Mouse (Mus musculus) myocyte (in vitro differentiated cells): ENCODE measurements at regions not wholly inside any gene's neighbourhood (a gene's known extent, or its start where the extent isn't known, plus 50 kb on each side); places are given as distances from the start of the nearest gene placed in this dataset.

Experiments used
- H3K27me3 ChIP-seq: one replicate; pipeline ENCODE4 v1.6.1; 2011; ENCODE audit not compliant: control insufficient read depth, insufficient read depth, insufficient read length
- H3K36me3 ChIP-seq: one replicate; pipeline ENCODE4 v1.6.1; 2011; ENCODE audit not compliant: control insufficient read depth, insufficient read depth
- H3K4me2 ChIP-seq: one replicate; pipeline ENCODE4 v1.6.1; 2011; ENCODE audit warnings: low read depth, control low read depth
- H3K4me3 ChIP-seq: one replicate; pipeline ENCODE4 v1.5.1; 2011; ENCODE audit warnings: mild to moderate bottlenecking, control low read depth, moderate library complexity
- H3K79me2 ChIP-seq: one replicate; pipeline ENCODE4 v1.6.1; 2011; ENCODE audit not compliant: control insufficient read depth, insufficient read depth
- H3ac ChIP-seq: one replicate; pipeline ENCODE4 v1.6.1; 2011; ENCODE audit not compliant: control insufficient read depth, insufficient read length
- CEBPB ChIP-seq: IDR thresholded peaks from 2 replicates; pipeline ENCODE4 v1.6.1; 2011; ENCODE audit warnings: mild to moderate bottlenecking, moderate library complexity; ENCODE audit not compliant: poor library complexity, insufficient read depth, severe bottlenecking
- E2F4 ChIP-seq: IDR thresholded peaks from one replicate; pipeline ENCODE4 v1.6.1; 2011; ENCODE audit warnings: mild to moderate bottlenecking, control low read depth, moderate library complexity; ENCODE audit not compliant: insufficient read depth
- MAX ChIP-seq: IDR thresholded peaks from one replicate; pipeline ENCODE4 v1.6.1; 2011; ENCODE audit warnings: low read depth, mild to moderate bottlenecking, control low read depth
- MYOD1 ChIP-seq, 3 experiments: IDR thresholded peaks; one replicate each; pipeline ENCODE4 v1.6.1; 2011; ENCODE audit warnings: control low read depth in 2 of 3, low read depth in 2 of 3, mild to moderate bottlenecking in 2 of 3, moderate library complexity in 1 of 3; ENCODE audit not compliant: insufficient read length in 2 of 3, control insufficient read depth in 1 of 3
- MYOG ChIP-seq, 3 experiments: IDR thresholded peaks; one replicate each; pipeline ENCODE4 v1.6.1; 2011; ENCODE audit warnings: control low read depth in 2 of 3, low read depth in 2 of 3, mild to moderate bottlenecking in 2 of 3; ENCODE audit not compliant: insufficient read length in 2 of 3, control insufficient read depth in 1 of 3, insufficient read depth in 1 of 3
- POLR2A ChIP-seq: IDR thresholded peaks from one replicate; pipeline ENCODE4 v1.6.1; 2011; ENCODE audit warnings: low read depth, mild to moderate bottlenecking, control low read depth, moderate library complexity; ENCODE audit not compliant: insufficient read length
- POLR2AphosphoS2 ChIP-seq: IDR thresholded peaks from one replicate; pipeline ENCODE4 v1.6.1; 2011; ENCODE audit warnings: low read depth, control low read depth; ENCODE audit not compliant: insufficient read length
- REST ChIP-seq: IDR thresholded peaks from one replicate; pipeline ENCODE4 v1.6.1; 2011; ENCODE audit warnings: mild to moderate bottlenecking, control low read depth, moderate library complexity; ENCODE audit not compliant: insufficient read depth, insufficient read length
- SRF ChIP-seq: IDR thresholded peaks from one replicate; pipeline ENCODE4 v1.6.1; 2011; ENCODE audit warnings: low read depth; ENCODE audit not compliant: control insufficient read depth, insufficient read length
- TCF12 ChIP-seq: IDR thresholded peaks from one replicate; pipeline ENCODE4 v1.6.1; 2011; ENCODE audit warnings: mild to moderate bottlenecking, control low read depth; ENCODE audit not compliant: poor library complexity, insufficient read depth, severe bottlenecking
- TCF3 ChIP-seq: IDR thresholded peaks from one replicate; pipeline ENCODE4 v1.6.1; 2011; ENCODE audit warnings: low read depth, control low read depth; ENCODE audit not compliant: insufficient read length
- USF1 ChIP-seq: IDR thresholded peaks from one replicate; pipeline ENCODE4 v1.6.1; 2011; ENCODE audit warnings: low read depth, mild to moderate bottlenecking, control low read depth, moderate library complexity

GRCm38 (mm10) chr13:102569580-102569979 is 123.8 kb upstream of the Cd180 start:
- H3ac ChIP-seq = no peak overlapping the region
- no peaks in the 10 kb centered on the region for H3K36me3 ChIP-seq
- TF ChIP-seq MYOD1 (IDR thresholded peaks at IDR 0.05; ENCODE audit: control insufficient read depth in 1 of 3, insufficient read length in 2 of 3, low read depth in 2 of 3) (no peak), MYOG (IDR thresholded peaks at IDR 0.05; ENCODE audit: control insufficient read depth in 1 of 3, insufficient read depth in 1 of 3, insufficient read length in 2 of 3, low read depth in 2 of 3) (no peak), TCF3 (no peak), E2F4 (no peak)
- no peak overlapping the region for H3K4me2 ChIP-seq
- no peaks in the 10 kb centered on the region for H3K27me3 ChIP-seq
- H3K79me2 ChIP-seq = no peaks in the 10 kb centered on the region
- H3K4me3 ChIP-seq = no peak overlapping the region

GRCm38 (mm10) chr13:102570286-102570685 is 123.1 kb upstream of the Cd180 start:
- TF ChIP-seq CEBPB (peak; percentile 76), POLR2A (no peak)

GRCm38 (mm10) chr13:102573286-102573921 is 120.0 kb upstream of the Cd180 start:
- H3K4me2 ChIP-seq = peak overlapping the region; percentile 50
- no peaks in the 10 kb centered on the region for H3K27me3 ChIP-seq
- no peak overlapping the region for H3K4me3 ChIP-seq
- H3ac ChIP-seq = no peak overlapping the region
- no peaks in the 10 kb centered on the region for H3K79me2 ChIP-seq
- TF ChIP-seq CEBPB (0 out of 2 replicates have a peak, but pooled peaks have one; percentile 35), MAX (no peak), POLR2AphosphoS2 (no peak), POLR2A (peak; percentile 35)
- H3K36me3 ChIP-seq = no peaks in the 10 kb centered on the region

More at GRCm38 (mm10) chr13:102570286-102570685, 123.1 kb upstream of the Cd180 start:
- Histone ChIP-seq H3K36me3 (no peaks in the 10 kb centered on the region), H3K27me3 (no peaks in the 10 kb centered on the region), H3K4me3 (no peak overlapping the region), H3K4me2 (no peak overlapping the region), H3K79me2 (no peaks in the 10 kb centered on the region), H3ac (no peak overlapping the region)

GRCm38 (mm10) chr13:102576871-102577662 is 116.3 kb upstream of the Cd180 start:
- no peak overlapping the region for H3ac ChIP-seq
- TF ChIP-seq USF1 (no peak), REST (no peak), MYOD1 (IDR thresholded peaks at IDR 0.05; ENCODE audit: control insufficient read depth in 1 of 3, insufficient read length in 2 of 3, low read depth in 2 of 3) (no peak), MAX (no peak), TCF12 (no peak), E2F4 (no peak), CEBPB (no peak), POLR2AphosphoS2 (no peak), POLR2A (no peak), TCF3 (no peak), MYOG (IDR thresholded peaks at IDR 0.05; ENCODE audit: control insufficient read depth in 1 of 3, insufficient read depth in 1 of 3, insufficient read length in 2 of 3, low read depth in 2 of 3) (no peak), SRF (no peak)
- H3K4me2 ChIP-seq = no peak overlapping the region
- H3K36me3 ChIP-seq = no peaks in the 10 kb centered on the region
- no peak overlapping the region for H3K4me3 ChIP-seq
- no peaks in the 10 kb centered on the region for H3K79me2 ChIP-seq
- no peaks in the 10 kb centered on the region for H3K27me3 ChIP-seq

- Histone ChIP-seq H3K4me3 (no peak overlapping the region), H3ac (no peak overlapping the region), H3K79me2 (no peaks in the 10 kb centered on the region), H3K36me3 (no peaks in the 10 kb centered on the region), H3K4me2 (no peak overlapping the region), H3K27me3 (no peaks in the 10 kb centered on the region)
- no peak for TF ChIP-seq POLR2A
- TF ChIP-seq MAX = no peak
- no peak for TF ChIP-seq TCF12
- no peak for TF ChIP-seq E2F4
- TF ChIP-seq POLR2AphosphoS2 = no peak
- no peak for TF ChIP-seq REST
- no peak for TF ChIP-seq CEBPB
- TF ChIP-seq SRF = no peak
- no peak for TF ChIP-seq MYOG (IDR thresholded peaks at IDR 0.05; ENCODE audit: control insufficient read depth in 1 of 3, insufficient read depth in 1 of 3, insufficient read length in 2 of 3, low read depth in 2 of 3)
- TF ChIP-seq TCF3 = no peak
- TF ChIP-seq MYOD1 (IDR thresholded peaks at IDR 0.05; ENCODE audit: control insufficient read depth in 1 of 3, insufficient read length in 2 of 3, low read depth in 2 of 3) = no peak
- TF ChIP-seq USF1 = no peak
Measured at GRCm38 (mm10) chr13:102578811-102579210, 114.5 kb upstream of the Cd180 start.
